Mouse (Mus musculus) cerebellum, postnatal 14 days (tissue): Measurements from ENCODE around the gene Mup19.
"Not testable (repeated sequence)": the region's sequence is repeated elsewhere in the genome, so short reads cannot be mapped to it uniquely, and the experiment has no call there.

Experiments
- DNase-seq, 2 experiments: peaks; one replicate each; pipeline ENCODE4 v3.0.0; 2021; ENCODE audit warnings: mixed read lengths in 2 of 2

The Mup19 gene

DNA sequence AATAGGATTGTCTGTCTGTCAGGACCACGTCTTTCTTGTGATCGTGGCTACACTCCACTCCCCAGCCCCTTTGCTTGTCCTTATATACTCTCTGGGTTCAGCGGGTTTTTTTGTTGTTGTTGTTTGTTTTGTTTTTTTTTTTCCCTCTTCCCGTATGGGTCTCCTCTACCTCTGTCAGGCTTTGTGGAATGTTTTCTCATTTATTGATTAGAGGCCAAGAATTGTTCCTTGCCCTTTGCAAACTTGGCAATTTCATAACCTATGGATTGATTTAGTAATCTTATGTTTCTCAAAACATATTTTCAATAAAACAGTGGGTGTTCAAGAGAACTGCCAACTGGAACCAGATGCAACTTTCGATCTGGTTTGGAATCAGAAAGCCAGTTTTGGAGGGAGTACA lies at the start of gene Mup19:
TSS of gene Mup19 (minus strand) at position 101 of the 400 bp plus-strand sequence.
- DNase-seq, result not testable (repeated sequence)

DNA sequence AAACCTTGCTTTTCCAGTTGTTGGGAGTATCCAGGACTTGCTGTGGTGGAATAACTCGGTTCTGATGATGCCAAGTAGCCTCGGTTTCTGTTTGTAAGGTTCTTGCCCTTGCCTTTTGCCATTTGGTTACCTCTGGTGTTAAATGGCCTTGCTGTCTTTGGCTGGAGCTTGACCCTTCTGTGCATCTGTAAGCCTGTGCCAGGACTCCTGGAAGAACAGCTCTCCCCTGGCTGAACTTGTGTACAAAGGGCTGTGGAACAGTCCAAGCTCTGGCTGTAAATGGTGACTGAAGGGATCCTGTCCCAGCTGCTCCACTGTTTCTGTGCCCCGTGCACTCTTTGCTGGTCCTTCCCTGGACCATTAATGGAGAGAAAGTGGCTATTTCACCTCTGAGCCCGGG lies 47.1 kb upstream of the Mup19 start:
- no peak for DNase-seq

DNA sequence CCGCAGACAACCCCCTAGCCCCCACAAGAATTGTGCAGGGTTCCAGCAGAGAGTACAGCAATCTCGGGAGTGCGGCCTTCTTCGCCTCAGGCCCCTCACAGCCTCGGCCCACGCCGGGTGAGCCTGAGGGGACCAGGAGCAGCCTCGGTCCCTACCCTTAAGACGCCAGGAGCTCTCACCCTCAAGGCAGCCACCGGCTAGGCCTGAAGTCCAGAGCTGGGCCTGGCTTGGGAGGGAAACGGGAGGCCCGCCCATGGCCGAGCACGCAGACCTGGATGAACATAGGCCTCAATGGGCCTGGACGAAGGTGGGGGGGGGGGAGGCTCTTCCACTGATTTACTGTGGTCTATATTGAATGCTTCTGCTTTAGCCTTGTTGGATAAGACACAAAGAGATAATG lies 41.1 kb upstream of the Mup19 start:
- DNase-seq, result no peak

DNA sequence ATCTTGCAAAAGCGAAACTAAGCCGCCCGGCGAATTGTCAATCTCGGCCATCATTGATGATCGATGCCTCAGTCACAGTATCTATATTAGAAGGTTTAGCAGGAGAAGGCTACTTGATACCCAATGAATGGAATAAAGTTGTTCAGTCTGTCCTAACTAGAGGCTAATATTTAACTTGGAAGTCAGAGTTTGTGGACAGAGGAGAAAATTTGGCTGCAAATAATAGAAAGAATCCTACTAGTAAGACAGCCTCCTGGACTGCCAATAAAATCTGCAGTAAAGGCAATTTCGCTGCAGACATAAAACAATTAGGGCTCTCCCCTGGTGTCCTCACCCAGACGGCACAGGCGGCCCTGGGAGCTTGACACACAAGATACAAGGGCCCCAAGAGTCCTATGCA lies 40.5 kb upstream of the Mup19 start:
- DNase-seq, result not testable (repeated sequence)

DNA sequence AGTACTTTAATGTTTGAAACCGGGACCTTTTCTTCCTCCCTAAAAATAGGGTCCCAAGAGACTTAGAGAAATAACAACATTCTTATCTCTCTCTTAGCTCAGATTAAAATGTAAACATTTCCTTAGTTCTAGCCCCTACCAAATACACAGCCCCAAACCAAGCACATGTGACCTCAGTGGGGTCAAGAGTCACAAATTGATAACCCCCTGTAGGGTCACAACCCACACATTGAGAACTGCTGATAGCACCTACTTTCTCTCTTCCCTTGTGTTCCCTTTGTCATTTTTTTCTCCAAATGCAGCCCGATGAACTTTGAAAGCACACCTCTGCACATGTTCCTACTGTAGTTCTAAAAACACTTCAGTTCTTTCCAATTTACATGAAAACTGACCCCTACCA lies 33.5 kb upstream of the Mup19 start:
- DNase-seq, result no peak

DNA sequence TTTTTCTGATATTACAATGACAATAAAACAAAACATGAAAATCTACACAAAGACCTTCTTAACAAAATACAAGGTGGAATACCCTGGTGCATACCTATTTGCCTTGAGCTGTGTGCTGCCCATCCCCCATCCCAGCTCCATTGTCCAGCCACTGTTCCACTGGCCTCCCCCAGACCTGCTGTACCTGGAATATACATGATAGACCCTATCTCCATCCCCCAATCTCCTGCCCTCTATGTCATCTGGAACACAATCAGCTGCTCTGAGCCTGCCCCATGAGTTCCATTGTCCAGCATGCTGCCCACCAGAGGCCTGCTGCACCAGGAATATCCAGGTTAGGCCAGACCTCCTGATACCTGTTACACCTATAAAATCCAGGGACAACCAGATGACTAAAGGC lies 31.4 kb upstream of the Mup19 start:
- DNase-seq, result no peak

DNA sequence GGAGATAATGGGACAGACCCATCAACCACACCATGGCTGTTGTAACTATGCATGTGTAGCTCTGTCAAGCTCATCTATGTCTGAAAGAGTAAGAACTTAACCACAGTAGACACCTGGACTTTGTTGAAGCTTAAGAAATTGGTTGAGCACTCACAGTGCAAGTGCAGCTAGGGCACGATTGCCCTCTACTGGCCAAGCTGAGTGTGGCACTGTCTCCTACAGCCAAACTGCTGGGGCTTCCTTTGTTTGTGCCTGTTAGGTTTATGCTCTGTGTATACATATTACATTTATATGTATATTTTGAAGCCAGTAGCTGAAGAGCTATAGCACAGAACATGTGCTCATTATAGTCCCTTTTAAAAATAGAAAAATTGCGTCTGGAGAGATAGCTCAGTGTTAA lies 29.1 kb upstream of the Mup19 start:
- peak; percentile 45 to 51 for DNase-seq

DNA sequence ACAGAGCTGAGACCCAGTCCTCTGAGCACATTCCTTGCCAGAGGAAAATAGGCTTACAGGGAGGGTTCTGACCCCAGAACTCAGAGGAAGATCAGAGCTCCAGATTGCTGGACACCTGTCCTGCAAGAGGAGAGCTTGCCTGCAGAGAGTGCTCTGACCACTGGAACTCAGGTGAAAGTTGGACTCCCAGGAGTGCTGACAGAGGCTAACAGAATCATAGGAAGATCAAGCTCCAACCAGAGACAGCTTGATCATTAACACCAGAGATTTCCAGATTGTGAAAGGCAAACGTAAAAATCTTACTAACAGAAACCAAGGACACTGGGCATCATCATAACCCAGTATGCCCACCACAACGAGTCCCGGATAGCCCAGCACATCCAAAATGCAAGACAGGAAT lies 26.9 kb upstream of the Mup19 start:
- not testable (repeated sequence) for DNase-seq

DNA sequence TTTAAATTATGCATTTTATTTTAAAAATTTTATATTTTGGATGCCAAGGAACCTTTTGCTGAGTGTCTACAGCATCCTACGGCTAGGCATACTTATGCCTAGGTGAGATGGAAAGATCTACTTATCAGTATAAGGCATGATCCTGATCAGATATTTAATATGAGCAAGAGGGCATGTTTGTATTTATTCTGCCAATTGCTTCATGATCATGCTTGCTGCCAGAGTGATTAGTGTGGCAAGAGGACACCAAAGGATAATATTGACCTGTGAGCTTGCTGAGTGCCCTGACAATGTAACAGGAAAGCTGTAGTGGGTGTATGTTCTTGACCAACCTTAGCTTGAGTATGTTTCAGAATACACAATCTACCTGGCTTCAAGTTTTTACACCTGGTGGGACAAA lies 7.6 kb upstream of the Mup19 start:
- DNase-seq, result not testable (repeated sequence)

DNA sequence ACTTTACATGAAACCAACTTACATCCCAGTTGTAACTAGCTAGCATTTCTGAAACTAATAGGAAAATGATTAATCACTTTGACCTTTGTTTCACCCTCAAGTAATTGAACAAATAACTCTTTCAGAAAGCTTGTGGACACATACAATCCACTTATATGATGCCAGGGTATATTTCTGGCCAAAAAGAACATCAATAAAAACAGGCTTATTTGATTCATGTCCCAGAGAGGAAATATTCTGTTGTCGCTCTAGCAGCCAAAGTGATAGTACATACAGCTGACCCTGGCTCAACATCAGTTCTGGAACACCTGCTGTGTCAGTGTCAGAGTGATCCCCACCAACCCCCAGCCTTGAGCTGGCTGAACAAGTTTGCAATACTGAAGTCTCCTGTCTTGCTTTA lies 2.2 kb upstream of the Mup19 start:
- DNase-seq, result not testable (repeated sequence)
